Mouse (Mus musculus): ENCODE data around the gene Olfr615. TPM values are rescaled to one million over a fixed set of nuclear protein-coding genes. Genes with fewer than 3 reads are reported as not detected.
"Not testable (repeated sequence)": the region's sequence is repeated elsewhere in the genome, so short reads cannot be mapped to it uniquely, and the experiment has no call there.

Olfr615 gene
- total RNA-seq (2022): not detected

DNA sequence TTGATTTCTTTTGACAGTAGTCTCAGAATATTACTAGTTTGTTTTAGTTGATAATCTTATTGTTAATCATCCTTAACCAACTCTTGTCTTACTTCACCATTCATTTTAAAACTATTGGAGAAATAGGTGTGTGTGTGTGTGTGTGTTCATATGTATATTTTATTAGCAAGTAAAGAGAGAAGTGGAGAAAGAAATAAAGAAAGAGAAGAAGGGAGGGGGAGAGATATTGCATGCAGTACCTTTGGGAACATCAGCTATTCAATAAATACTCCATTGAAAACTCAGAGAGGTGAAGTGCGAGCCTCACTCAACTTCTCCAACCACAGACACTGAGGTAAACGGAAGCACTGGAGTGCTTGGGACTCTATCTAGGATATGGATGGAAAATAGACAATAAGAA, at the start of gene Olfr615:
Olfr615 (plus strand) TSS at position 301 of the 400 bp plus-strand sequence.
- DNase-seq (ENCODE audit: low spot score): no peak

DNA sequence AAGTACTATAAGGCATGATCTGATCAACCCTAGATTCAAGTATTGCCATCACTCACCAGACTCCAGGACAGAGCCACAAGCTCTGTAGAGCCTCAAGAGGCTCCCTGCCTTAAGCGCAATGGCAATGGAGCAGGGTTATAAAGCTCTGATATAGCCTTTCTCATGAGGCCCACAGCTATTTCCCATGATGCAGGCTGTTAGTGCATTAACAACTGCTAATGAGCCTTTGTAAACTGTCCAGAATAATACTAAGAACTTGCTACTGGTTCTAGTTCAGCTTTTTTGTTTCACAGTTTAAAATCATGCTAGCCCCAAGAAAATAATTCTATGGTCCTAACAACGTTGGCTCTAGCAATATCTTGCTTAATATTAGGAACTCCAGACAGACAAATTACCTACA, 43.9 kb upstream of the Olfr615 start, which contains the start of gene Olfr610:
Olfr610 (minus strand) TSS at position 101 of the 400 bp plus-strand sequence.
- no peak for DNase-seq (ENCODE audit: low spot score)

DNA sequence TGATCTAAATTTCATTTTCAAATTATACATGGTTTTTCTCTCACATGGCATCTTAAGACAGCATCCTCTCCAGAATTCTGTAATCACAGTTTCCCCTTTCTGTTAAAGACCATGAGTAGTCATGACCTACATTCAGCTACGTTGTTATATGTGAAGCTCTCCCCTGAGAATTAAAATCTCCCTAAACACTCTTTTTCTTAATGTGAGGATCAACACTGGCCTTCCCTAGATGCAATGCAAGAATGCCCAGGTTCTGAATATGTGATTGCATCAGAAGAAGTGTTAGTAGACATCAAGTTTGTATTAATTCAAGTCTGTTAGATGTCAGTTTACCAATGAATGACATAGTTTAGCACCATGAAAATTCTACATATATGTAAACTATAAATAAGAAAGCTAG, 35.1 kb upstream of the Olfr615 start, which contains the start of gene Olfr611:
Olfr611 (minus strand) TSS at position 101 of the 400 bp plus-strand sequence.
- DNase-seq (ENCODE audit: low spot score): not testable (repeated sequence)

DNA sequence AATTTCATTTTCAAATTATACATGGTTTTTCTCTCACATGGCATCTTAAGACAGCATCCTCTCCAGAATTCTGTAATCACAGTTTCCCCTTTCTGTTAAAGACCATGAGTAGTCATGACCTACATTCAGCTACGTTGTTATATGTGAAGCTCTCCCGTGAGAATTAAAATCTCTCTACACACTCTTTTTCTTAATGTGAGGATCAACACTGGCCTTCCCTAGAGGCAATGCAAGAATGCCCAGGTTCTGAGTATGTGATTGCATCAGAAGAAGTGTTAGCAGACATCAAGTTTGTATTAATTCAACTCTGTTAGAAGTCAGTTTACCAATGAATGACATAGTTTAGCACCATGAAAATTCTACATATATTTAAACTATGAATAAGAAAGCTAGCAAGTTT, 13.3 kb upstream of the Olfr615 start, which contains the start of gene Olfr612:
Olfr612 (minus strand) TSS at position 101 of the 400 bp plus-strand sequence.
- not testable (repeated sequence) for DNase-seq (ENCODE audit: low spot score)

DNA sequence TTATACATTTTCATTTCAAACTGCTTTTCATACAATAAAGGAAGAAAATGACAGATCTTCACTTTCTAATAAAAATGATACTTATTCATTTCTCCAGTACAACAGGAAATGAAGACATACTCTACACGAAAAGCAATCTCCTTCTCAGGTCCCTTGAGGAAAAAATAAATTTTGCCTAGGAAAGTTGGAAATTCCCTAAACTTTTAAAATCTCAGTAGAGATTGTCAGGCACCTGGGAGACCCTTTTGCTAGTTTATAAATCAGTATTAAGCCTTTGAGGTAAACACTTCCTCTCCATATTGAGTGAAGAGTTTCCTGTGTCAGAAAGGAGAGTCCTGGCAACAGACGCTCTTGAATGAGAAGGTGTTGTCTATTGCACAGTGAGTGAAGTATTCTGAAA, 8.1 kb upstream of the Olfr615 start, which contains the start of gene Olfr613:
Olfr613 (plus strand) TSS at position 301 of the 400 bp plus-strand sequence.
- no peak for DNase-seq (ENCODE audit: low spot score)

DNA sequence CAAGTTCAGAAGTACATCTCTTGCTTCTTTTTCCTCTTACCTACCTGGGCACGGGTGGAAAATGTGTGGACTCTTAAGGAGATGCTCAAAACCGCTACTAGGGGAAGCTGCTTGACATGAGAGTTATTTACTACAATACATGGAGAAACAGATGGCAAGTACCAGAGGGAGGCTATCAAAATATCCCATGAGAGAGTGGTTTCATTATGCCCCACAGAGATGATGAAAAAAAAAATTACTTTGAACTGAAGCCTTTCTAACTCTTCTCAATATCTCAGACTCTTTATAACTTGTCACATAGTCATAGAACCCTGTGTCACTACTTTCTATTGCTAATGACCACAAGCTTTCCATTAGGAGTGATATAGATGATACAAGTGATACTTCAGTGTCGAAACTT, 13.2 kb downstream of the Olfr615 start, which contains the start of gene Olfr616:
Olfr616 (minus strand) TSS at position 101 of the 400 bp plus-strand sequence.
- no peak for DNase-seq (ENCODE audit: low spot score)

DNA sequence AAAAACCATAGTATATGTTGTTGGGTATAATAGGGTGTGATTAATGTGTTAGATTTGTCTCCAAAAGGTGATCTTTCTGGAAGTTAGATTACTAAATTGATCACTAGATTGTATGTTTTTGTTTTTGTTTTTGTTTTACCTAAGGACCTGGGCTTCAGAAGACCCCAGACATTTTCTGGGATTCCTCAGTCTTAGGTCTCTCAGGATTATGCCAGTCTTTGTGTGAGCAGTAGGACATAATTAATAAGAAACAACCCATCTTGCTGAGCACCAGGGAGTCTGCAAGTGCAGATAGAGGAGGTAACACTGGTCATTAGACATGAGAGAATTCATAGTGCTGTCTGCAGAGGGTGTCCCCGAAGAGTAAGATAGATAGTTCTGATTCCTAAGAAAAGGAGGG, 16.9 kb downstream of the Olfr615 start, which contains the start of gene Olfr617:
Olfr617 (plus strand) TSS at position 301 of the 400 bp plus-strand sequence.
- DNase-seq (ENCODE audit: low spot score): no peak

DNA sequence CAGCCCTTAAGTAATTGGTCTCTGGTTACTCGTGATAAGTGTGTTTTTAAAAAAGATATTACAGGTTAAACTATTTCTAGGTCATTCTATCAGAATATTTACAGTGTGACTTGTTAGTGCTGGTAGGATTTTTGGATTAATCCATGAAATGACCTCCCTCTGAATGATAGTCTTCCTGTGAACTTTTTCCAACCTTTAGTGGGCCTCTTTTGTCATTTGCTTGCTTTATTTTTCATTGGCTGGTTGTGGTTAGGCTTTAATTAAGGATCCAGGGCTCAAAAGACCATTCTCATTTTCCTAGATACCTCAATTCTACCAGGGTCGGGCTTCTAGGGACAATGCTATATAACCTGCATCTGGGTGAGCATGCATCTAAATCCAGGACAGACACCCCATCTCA, 33.9 kb downstream of the Olfr615 start, which contains the start of gene Olfr618:
Olfr618 (plus strand) TSS at position 301 of the 400 bp plus-strand sequence.
- no peak for DNase-seq (ENCODE audit: low spot score)

DNA sequence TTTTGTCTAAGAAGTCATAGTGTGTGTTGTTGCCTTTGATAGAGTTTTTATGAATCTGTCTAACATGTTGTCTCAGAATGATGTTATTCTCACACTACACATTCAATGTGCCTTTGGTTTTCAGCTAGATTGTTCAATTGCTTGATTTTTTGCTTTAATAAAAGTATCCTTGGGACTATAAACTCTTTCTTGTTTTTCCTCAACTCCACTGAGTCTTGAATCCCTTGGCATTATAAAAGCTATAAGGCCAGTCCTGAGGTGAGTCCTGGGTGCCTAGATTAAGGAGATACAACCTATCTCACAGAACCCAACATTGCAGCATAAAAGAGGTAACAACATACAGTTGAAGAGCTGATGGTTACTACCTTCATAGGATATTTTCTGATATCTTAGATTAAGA, 44.4 kb downstream of the Olfr615 start, which contains the start of gene Olfr619:
Olfr619 (plus strand) TSS at position 301 of the 400 bp plus-strand sequence.
- no peak for DNase-seq (ENCODE audit: low spot score)

DNA sequence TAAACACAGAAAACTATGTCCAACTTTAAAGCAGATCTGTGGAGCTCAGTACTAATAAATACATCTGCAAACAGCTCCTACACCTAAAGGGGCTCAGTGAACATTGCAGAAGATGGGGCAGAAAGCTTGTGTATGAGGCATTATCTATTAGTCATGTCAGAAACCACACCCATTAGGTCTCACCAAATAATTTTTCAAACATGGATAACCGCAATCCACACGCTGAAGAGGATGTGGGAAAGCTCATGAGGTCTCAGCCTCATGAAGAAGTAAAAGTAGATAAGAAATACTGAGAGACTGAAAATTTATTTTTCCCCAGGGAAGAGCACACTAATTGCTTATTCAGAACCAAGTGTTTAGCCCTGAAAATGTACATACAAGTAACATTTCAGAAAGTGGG, 51.5 kb downstream of the Olfr615 start:
- DNase-seq (ENCODE audit: low spot score): no peak

DNA sequence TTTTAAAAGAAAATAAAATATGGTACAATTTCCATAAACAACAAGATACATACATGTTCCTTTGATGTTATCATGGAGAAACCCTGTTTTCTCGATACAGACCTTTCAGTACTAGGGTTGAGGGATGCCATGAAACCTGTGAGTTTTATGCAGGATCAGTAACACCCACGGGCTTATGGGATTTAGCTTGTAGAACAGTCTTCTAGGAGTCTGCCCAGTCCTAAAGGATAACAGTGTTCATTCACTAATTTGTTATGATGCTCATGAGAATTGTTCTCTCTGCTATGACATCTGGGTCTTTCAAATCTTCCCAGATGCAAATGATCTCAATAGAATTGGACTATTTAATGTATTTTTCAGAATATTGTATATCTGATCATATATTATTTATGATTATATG, 56.6 kb downstream of the Olfr615 start, which contains the start of gene Olfr620:
Olfr620 (minus strand) TSS at position 101 of the 400 bp plus-strand sequence.
- DNase-seq (ENCODE audit: low spot score): no peak

Small RNA genes within 50 kb of the gene (microRNA-seq; reads per million reads assigned to microRNA genes)
- gene Gm26506: not detected

Other genes starting within 250 kb of the Olfr615 start
- not detected for gene Olfr597, start 239.8 kb upstream of the Olfr615 start, total RNA-seq (2022)
- gene Olfr598, start 232.5 kb upstream of the Olfr615 start, total RNA-seq (2022): not detected
- gene Olfr599, start 220.2 kb upstream of the Olfr615 start, total RNA-seq (2022): not detected
- gene Olfr600, start 206.4 kb upstream of the Olfr615 start, total RNA-seq (2022): not detected
- gene Olfr601, start 193.4 kb upstream of the Olfr615 start, total RNA-seq (2022): not detected
- not detected for gene Olfr603, start 169.9 kb upstream of the Olfr615 start, total RNA-seq (2022)
- gene Usp17lc, start 141.0 kb upstream of the Olfr615 start, total RNA-seq (2022): not detected
- not detected for gene Olfr605, start 110.6 kb upstream of the Olfr615 start, total RNA-seq (2022)
- gene Olfr606, start 107.0 kb upstream of the Olfr615 start, total RNA-seq (2022): not detected
- gene Olfr607, start 91.9 kb upstream of the Olfr615 start, total RNA-seq (2022): not detected
- gene Olfr608, start 86.2 kb upstream of the Olfr615 start, total RNA-seq (2022): not detected
- gene Olfr609, start 58.0 kb upstream of the Olfr615 start, total RNA-seq (2022): not detected
- gene Olfr610, start 44.0 kb upstream of the Olfr615 start, total RNA-seq (2022): not detected
- not detected for gene Olfr611, start 35.2 kb upstream of the Olfr615 start, total RNA-seq (2022)
- not detected for gene Olfr612, start 13.4 kb upstream of the Olfr615 start, total RNA-seq (2022)
- not detected for gene Olfr613, start 8.0 kb upstream of the Olfr615 start, total RNA-seq (2022)
- gene Olfr616, start 13.1 kb downstream of the Olfr615 start, total RNA-seq (2022): not detected
- not detected for gene Olfr617, start 17.0 kb downstream of the Olfr615 start, total RNA-seq (2022)
- gene Olfr618, start 34.0 kb downstream of the Olfr615 start, total RNA-seq (2022): not detected
- gene Olfr619, start 44.5 kb downstream of the Olfr615 start, total RNA-seq (2022): not detected
- not detected for gene Olfr620, start 56.5 kb downstream of the Olfr615 start, total RNA-seq (2022)
- gene Olfr622, start 86.6 kb downstream of the Olfr615 start, total RNA-seq (2022): not detected
- not detected for gene Olfr623, start 107.6 kb downstream of the Olfr615 start, total RNA-seq (2022)
- not detected for gene Olfr624, start 115.1 kb downstream of the Olfr615 start, total RNA-seq (2022)
- gene Olfr625-ps1, start 126.6 kb downstream of the Olfr615 start, total RNA-seq (2022): not detected
- gene Olfr243, start 158.6 kb downstream of the Olfr615 start, total RNA-seq (2022): not detected
- gene Olfr628, start 174.3 kb downstream of the Olfr615 start, total RNA-seq (2022): not detected
- not detected for gene Olfr629, start 188.9 kb downstream of the Olfr615 start, total RNA-seq (2022)
- gene Olfr630, start 201.3 kb downstream of the Olfr615 start, total RNA-seq (2022): not detected
- gene Olfr69, start 215.5 kb downstream of the Olfr615 start, total RNA-seq (2022): not detected
- not detected for gene Olfr68, start 223.6 kb downstream of the Olfr615 start, total RNA-seq (2022)
- not detected for gene Olfr67, start 235.7 kb downstream of the Olfr615 start, total RNA-seq (2022)

All from heart, adult 8-10 months (tissue).